Mouse (Mus musculus) embryonic facial prominence, embryonic 11.5 days (tissue): Measurements from ENCODE around the gene 1810024B03Rik. TPM values are rescaled to one million over a fixed set of nuclear protein-coding genes. Genes with fewer than 3 reads are reported as not detected.
A peak's percentile ranks its signal among the peaks of the same experiment; 100 is the strongest.

Experiments used
- ATAC-seq: fragments of 200-750 bp; cut with Nextera tagmentation; replicated peaks from 2 replicates; pipeline ENCODE4 v1.8.0; 2017; ENCODE audit warnings: low read depth; ENCODE audit not compliant: insufficient number of reproducible peaks, low FRiP score, low TSS enrichment
- DNase-seq: peaks from one replicate; pipeline ENCODE4 v3.0.0-alpha.2; 2015; ENCODE audit warnings: low spot score
- H3K27ac ChIP-seq: fragments of 300-500 bp; sonication (generic); replicated peaks from 2 replicates; pipeline ENCODE4 v1.5.1; 2014; ENCODE audit warnings: mild to moderate bottlenecking, low read depth, low read length, control low read depth
- H3K27me3 ChIP-seq: fragments of 300-500 bp; sonication (generic); 2 replicates; pipeline ENCODE4 v1.6.1; 2014; ENCODE audit warnings: mild to moderate bottlenecking, low read length, moderate library complexity, mixed read lengths; ENCODE audit not compliant: control insufficient read depth, insufficient read depth
- H3K36me3 ChIP-seq: fragments of 300-500 bp; sonication (generic); replicated peaks from 2 replicates; pipeline ENCODE4 v1.6.1; 2014; ENCODE audit warnings: low read depth, mild to moderate bottlenecking, low read length, moderate library complexity, mixed read lengths; ENCODE audit not compliant: control insufficient read depth, insufficient read depth
- H3K4me1 ChIP-seq: fragments of 300-500 bp; sonication (generic); 2 replicates; pipeline ENCODE4 v1.6.1; 2014; ENCODE audit warnings: low read length, mixed read lengths; ENCODE audit not compliant: control insufficient read depth, insufficient read depth
- H3K4me2 ChIP-seq: fragments of 300-500 bp; sonication (generic); 2 replicates; pipeline ENCODE4 v1.6.1; 2014; ENCODE audit warnings: low read depth, mild to moderate bottlenecking, control low read depth, low read length, moderate library complexity
- H3K4me3 ChIP-seq: fragments of 300-500 bp; sonication (generic); 2 replicates; pipeline ENCODE4 v1.5.1; 2014; ENCODE audit warnings: low read depth, low read length, control low read depth
- H3K9ac ChIP-seq: fragments of 300-500 bp; sonication (generic); replicated peaks from 2 replicates; pipeline ENCODE4 v1.6.1; 2014; ENCODE audit warnings: mild to moderate bottlenecking, control low read depth, low read length
- H3K9me3 ChIP-seq: fragments of 300-500 bp; sonication (generic); replicated peaks from 2 replicates; pipeline ENCODE4 v1.6.1; 2016; ENCODE audit warnings: mild to moderate bottlenecking, low read length, inconsistent platforms, mixed read lengths; ENCODE audit not compliant: control insufficient read depth
- WGBS: fragments of 180-500 bp; shearing (Covaris S2); extraction: QIAGEN DNeasy Blood & Tissue Kit; methylation state at CpG from one replicate; pipeline ENCODE4 v1.1.7; 2014; 5-methylcytosine and 5-hydroxymethylcytosine counted together
- polyA plus RNA-seq: library from polyadenylated mRNA; unstranded; fragments of >200 nt; fragmentation: Nextera tagmentation; extraction: Ambion mirVana; gene quantifications from 2 replicates; pipeline ENCODE4 v1.2.1, GENCODE M21; 2014

1810024B03Rik gene
- polyA plus RNA-seq, 1 experiment from 2014 or later, result 2.3 TPM

- no peak overlapping the region for H3K4me3 ChIP-seq
- ATAC-seq (no peak), DNase-seq (no peak)
- WGBS, result 76% methylated on average over 10 of the region's 10 CpGs
- H3K4me2 ChIP-seq, result no peak overlapping the region
- H3K9me3 ChIP-seq, result no peaks in the 10 kb centered on the region
- H3K27me3 ChIP-seq, result no peaks in the 10 kb centered on the region
- H3K36me3 ChIP-seq, result no peaks in the 10 kb centered on the region
- H3K27ac ChIP-seq, result no peak overlapping the region
- H3K9ac ChIP-seq, result no peak overlapping the region
- no peaks in the 10 kb centered on the region for H3K4me1 ChIP-seq
These were observed 70.2 kb downstream of the 1810024B03Rik start for GRCm38 (mm10) chr2:127137838-127138420.

GRCm38 (mm10) chr2:127136979-127137378 is 71.1 kb downstream of the 1810024B03Rik start:
- Histone ChIP-seq H3K36me3 (no peaks in the 10 kb centered on the region), H3K9ac (no peak overlapping the region), H3K4me1 (no peaks in the 10 kb centered on the region; the same call in 1 of the 2 replicates), H3K4me3 (no peak overlapping the region), H3K4me2 (no peak overlapping the region), H3K27me3 (no peaks in the 10 kb centered on the region), H3K9me3 (no peaks in the 10 kb centered on the region), H3K27ac (no peak overlapping the region; the same call in 1 of the 2 replicates)
- DNase-seq, result peak; percentile 70
- peak; percentile 45 for ATAC-seq
- WGBS, result 21% methylated on average over 5 of the region's 5 CpGs

Other genes with a start within 250 kb of the 1810024B03Rik start
- 8.7 and 9.3 TPM in 2 replicates for gene Ap4e1, start 199.6 kb downstream of the 1810024B03Rik start, polyA plus RNA-seq
- 34.6 and 35.6 TPM in 2 replicates for gene Blvra, start 137.6 kb downstream of the 1810024B03Rik start, polyA plus RNA-seq
- 131 and 132 TPM in 2 replicates for gene Ncaph, start 74.3 kb downstream of the 1810024B03Rik start, polyA plus RNA-seq
- 15.9 and 17.6 TPM in 2 replicates for gene Itpripl1, start 64.8 kb downstream of the 1810024B03Rik start, polyA plus RNA-seq
- 104 and 107 TPM in 2 replicates for gene Snrnp200, start 106 bp upstream of the 1810024B03Rik start, polyA plus RNA-seq
- gene Ciao1, start 39.5 kb upstream of the 1810024B03Rik start, polyA plus RNA-seq, result 54.8 and 65.2 TPM in 2 replicates
- gene Tmem127, start 39.6 kb upstream of the 1810024B03Rik start, polyA plus RNA-seq, result 19.5 and 20.7 TPM in 2 replicates
- 82.8 and 84.0 TPM in 2 replicates for gene Stard7, start 61.9 kb upstream of the 1810024B03Rik start, polyA plus RNA-seq
- gene Dusp2, start 127.9 kb upstream of the 1810024B03Rik start, polyA plus RNA-seq, result 4.2 and 4.4 TPM in 2 replicates
- 0.10 and 0.11 TPM in 2 replicates for gene Astl, start 130.4 kb upstream of the 1810024B03Rik start, polyA plus RNA-seq
- 1.9 TPM in 2 replicates for gene Adra2b, start 154.9 kb upstream of the 1810024B03Rik start, polyA plus RNA-seq
- gene Gpat2, start 216.9 kb upstream of the 1810024B03Rik start, polyA plus RNA-seq, result 0.31 TPM in 1 of 2 replicates, not detected in the other
- 24.0 and 24.8 TPM in 2 replicates for gene Fahd2a, start 236.3 kb upstream of the 1810024B03Rik start, polyA plus RNA-seq